Mouse (Mus musculus): ENCODE measurements around the gene Eml2.
"Not testable (repeated sequence)": the region's sequence is repeated elsewhere in the genome, so short reads cannot be mapped to it uniquely, and the experiment has no call there.

Eml2 gene

GRCm38 (mm10) chr7:19175708-19176515, at the start of gene Eml2:
Gene Eml2 (plus strand): TSS chr7:19176421.
- in situ Hi-C loops (cut with MboI): no loop called here

GRCm38 (mm10) chr7:19127744-19128143, 48.5 kb upstream of the Eml2 start:
- in situ Hi-C loops (cut with MboI): no loop called here

- in situ Hi-C loops (cut with MboI): no loop called here
These were observed 46.8 kb upstream of the Eml2 start for GRCm38 (mm10) chr7:19129396-19129795.

DNA sequence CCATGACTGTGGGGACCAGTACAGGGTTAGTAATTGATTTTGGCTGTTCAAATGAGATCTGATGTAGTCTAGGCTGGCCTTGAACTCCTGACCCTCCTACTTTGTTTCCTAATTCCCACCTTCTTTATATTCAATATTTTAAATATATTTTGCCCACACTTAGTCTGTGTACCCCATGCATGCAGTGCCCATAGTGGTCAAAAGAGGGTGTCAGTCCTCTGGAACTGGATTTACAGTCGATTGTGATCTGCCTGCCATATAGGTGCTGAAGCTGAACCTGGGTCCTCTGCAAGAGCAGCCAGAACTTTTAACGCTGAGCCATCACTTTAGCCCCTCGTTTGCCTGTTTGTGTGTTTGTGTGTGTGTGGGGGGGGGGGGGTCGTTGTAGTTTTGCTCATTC, 45.6 kb upstream of the Eml2 start:
- in situ Hi-C loops (cut with MboI): no loop called here

DNA sequence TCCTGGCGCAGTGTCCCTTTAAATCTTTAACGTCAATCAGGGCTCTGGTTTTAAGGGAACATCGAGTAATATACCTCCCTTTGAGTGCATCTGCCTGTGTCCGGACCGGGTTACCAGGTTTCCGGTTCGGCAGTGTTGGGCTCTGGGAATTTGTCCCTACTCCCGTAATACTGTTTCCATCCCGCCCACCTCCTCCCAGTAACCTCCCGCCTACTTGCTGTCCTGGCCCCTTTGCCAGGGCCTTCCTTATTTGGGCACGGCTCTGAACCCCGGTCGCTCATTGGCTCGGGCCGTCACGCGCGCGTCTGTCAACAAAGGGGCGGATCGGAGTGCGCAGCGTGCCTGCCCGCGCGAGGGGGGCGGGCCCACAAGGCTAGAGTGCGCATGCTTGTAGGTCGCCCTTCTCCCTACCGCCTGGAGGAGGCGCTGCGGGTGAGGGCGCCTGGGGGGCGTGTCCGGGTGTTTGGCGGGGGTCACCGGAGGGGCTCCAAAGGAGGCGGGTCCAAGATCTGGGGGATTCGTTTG, 44.8 kb upstream of the Eml2 start:
- in situ Hi-C loops (cut with MboI): no loop called here

DNA sequence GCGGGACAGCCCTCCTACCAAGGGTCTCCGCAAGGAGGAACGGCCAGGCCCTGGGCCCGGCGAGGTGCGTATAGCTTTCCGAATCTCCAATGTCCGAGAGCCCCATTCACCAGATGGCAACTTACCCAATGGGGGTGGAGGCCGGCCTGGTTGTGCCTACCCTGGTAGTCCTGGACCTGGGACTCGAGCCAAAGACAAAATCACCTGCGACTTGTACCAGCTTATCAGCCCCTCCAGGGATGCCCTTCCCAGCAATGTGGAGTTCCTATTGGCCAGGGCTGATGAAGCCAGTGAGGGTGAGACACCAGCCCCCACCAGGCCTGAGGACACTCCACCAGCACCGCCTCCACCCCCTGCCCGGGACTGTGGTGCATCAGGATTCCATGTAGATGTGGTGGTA, 40.1 kb upstream of the Eml2 start:
- in situ Hi-C loops (cut with MboI): no loop called here

GRCm38 (mm10) chr7:19136673-19137334, 39.4 kb upstream of the Eml2 start:
- in situ Hi-C loops (cut with MboI): no loop called here

GRCm38 (mm10) chr7:19137380-19137779, 38.8 kb upstream of the Eml2 start:
- in situ Hi-C loops (cut with MboI): no loop called here

- in situ Hi-C loops (cut with MboI): no loop called here
These were observed 29.4 kb upstream of the Eml2 start for GRCm38 (mm10) chr7:19146793-19147192.

GRCm38 (mm10) chr7:19147497-19148045, 28.6 kb upstream of the Eml2 start:
- in situ Hi-C loops (cut with MboI): no loop called here

GRCm38 (mm10) chr7:19148180-19148874, 27.9 kb upstream of the Eml2 start:
- in situ Hi-C loops (cut with MboI): no loop called here

- in situ Hi-C loops (cut with MboI): no loop called here
These were observed 27.2 kb upstream of the Eml2 start, which contains the start of gene Qpctl for GRCm38 (mm10) chr7:19148875-19149541. Gene Qpctl (minus strand): TSS chr7:19149291.

- in situ Hi-C loops (cut with MboI): no loop called here
These were observed 26.6 kb upstream of the Eml2 start, which contains the start of gene Snrpd2 for GRCm38 (mm10) chr7:19149626-19150025. Gene Snrpd2 (plus strand): TSS chr7:19149722.

GRCm38 (mm10) chr7:19151121-19151520, 25.1 kb upstream of the Eml2 start:
- in situ Hi-C loops (cut with MboI): not testable (repeated sequence)

- in situ Hi-C loops (cut with MboI): no loop called here
These were observed 21.4 kb upstream of the Eml2 start for GRCm38 (mm10) chr7:19154796-19155195.

DNA sequence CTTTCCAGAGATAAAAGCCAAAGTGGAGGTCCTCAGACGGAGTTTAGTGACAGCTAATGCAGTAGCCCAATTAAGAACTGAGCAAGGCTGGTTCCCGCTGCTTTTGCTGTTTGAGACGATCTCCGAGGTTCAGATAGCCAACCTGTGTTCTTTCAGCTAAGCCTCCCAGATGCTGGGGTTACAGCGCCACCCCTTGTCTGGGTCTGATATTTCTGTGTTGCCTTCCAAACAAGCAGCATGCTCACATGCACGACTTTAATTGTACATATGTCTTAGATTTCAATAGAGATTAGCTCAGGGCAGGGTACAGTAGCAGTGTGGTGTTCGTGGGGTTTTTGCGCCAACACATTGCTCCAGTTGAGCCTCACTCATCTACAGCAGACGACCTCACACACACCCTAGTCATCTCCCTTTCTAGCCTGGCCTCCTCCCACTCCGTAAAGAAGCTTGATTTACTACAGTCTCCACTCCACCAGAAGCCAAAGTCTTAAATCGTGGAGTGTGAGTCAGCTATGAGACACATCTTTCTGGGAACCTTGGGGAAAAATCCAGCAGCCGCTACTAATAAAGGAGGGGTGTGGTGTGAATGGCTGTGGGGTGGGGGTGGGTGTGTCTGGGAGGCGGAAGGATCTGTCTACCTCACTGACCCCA, 20.3 kb upstream of the Eml2 start:
- in situ Hi-C loops (cut with MboI): no loop called here

DNA sequence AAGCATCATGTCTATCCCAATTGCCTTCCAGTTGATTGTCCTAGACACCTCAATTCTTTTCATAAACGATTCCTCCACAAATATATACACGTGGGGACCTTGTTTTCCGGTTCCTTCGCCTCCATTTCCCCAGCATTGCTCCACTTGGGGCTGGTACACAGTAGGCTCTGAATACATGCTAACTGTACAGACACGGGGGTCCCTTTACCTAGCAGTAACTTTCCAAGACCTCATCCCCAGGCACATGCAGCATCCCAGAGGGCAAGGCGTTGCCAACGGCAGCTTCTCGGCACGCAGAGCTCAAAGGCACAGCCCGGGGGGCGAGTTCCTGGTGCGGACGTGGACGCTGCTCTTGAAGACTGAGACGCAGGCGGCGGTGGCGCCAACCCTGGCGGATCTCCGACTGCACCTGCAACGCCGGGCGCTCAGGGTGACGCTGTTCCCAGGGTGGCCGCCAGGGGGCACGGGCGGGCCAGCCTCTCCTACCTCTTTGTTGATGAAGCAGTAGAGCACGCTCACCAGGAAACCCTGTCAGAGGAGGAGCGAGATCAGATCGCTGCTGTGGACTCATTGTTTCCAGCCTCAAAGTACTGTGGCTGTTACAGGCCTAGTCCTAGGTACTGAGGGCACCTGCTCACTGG, 18.9 kb upstream of the Eml2 start:
- in situ Hi-C loops (cut with MboI): no loop called here

- in situ Hi-C loops (cut with MboI): no loop called here
These were observed 17.6 kb upstream of the Eml2 start for GRCm38 (mm10) chr7:19158601-19159000.

DNA sequence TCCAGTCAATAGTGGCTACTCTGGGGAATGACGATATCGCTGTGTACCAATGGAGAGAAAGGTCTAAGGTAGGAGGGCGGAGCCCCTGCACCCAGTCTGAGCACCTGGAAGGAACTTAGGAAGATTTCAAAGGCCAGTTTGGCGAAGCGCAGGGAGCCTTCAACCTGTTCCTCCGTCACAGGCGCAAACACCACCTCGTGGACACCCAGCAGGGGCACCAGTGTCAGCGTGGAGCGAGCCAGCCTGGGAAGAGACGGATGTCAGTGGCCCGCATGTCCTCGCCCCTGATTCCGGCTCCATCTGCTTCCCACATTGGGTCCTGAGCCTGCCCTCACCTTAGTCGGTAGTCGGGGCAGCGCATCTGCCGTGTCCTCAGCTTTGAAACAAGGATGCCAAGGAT, 16.8 kb upstream of the Eml2 start:
- in situ Hi-C loops (cut with MboI): no loop called here

DNA sequence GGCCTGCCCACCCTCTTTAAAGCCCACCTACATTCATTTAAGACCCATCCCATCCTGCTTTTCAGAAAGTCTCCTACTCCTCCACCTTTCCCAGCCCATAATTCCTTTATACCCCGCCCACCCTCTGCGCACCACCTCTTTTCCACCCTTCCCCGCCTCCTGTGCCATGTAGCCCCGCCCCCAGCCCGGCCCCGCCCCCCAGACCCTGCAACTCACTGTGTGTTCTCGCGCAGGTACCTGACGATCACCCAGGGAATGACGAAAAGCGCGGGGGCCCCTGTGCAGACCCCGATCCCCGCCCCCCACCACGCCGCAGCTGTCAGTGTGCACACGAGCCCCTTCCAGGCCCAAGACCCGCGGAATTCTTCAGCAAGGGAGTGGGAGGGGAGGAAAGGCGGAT, 16.1 kb upstream of the Eml2 start:
- in situ Hi-C loops (cut with MboI): loop anchor here (10.0 kb wide), 1 partner anchor 115 kb away; the partner anchor contains the start of gene Vasp
